Mouse (Mus musculus) lung, adult 2 months (tissue): ENCODE data around the gene Lrrn4cl. TPM values are rescaled to one million over a fixed set of nuclear protein-coding genes. Genes with fewer than 3 reads are reported as not detected.
A peak's percentile ranks its signal among the peaks of the same experiment; 100 is the strongest.
"Not testable (repeated sequence)": the region's sequence is repeated elsewhere in the genome, so short reads cannot be mapped to it uniquely, and the experiment has no call there.

ENCODE experiments used
- DNase-seq: peaks from one replicate; pipeline ENCODE4 v3.0.0; 2022
- H3K4me1 ChIP-seq: fragments of 200-500 bp; 2 replicates; pipeline ENCODE4 v1.6.1; 2011; ENCODE audit warnings: low read length; ENCODE audit not compliant: control insufficient read depth, insufficient read depth
- H3K4me3 ChIP-seq: fragments of 200-500 bp; replicated peaks from 2 replicates; pipeline ENCODE3; 2011; ENCODE audit warnings: low read depth, mild to moderate bottlenecking, control low read depth, low read length; ENCODE audit errors: extremely low read depth
- CTCF ChIP-seq: fragments of 200-500 bp; IDR thresholded peaks from 2 replicates; pipeline ENCODE4 v1.5.1; 2011; ENCODE audit warnings: mild to moderate bottlenecking, low read length, control low read depth; ENCODE audit not compliant: insufficient read depth
- POLR2A ChIP-seq: fragments of 200-500 bp; IDR thresholded peaks from 2 replicates; pipeline ENCODE4 v1.6.1; 2011; ENCODE audit warnings: low read depth, mild to moderate bottlenecking, control low read depth, low read length, borderline replicate concordance; ENCODE audit errors: extremely low read depth
- WGBS: fragments of 180-500 bp; shearing (Covaris S2); methylation state at CpG from one replicate; pipeline ENCODE4 v1.1.7; 2018; 5-methylcytosine and 5-hydroxymethylcytosine counted together
- polyA plus RNA-seq: library from polyadenylated mRNA; depleted of rRNA; stranded (reverse); fragments of >200 nt; gene quantifications from 2 replicates; pipeline ENCODE4 v1.2.3, GENCODE M21; 2012

Lrrn4cl gene
- polyA plus RNA-seq, 1 experiment, result 3.4 TPM

GRCm38 (mm10) chr19:8818801-8819595, 31.6 kb upstream of the Lrrn4cl start, which contains the start of gene Ttc9c:
Gene Ttc9c, minus strand, starts transcription at chr19:8819333.
- H3K4me1 ChIP-seq, result peaks cover 9% of the 10 kb centered on the region
- under 1% methylated on average over 33 of the region's 33 CpGs for WGBS
- TF ChIP-seq POLR2A (peak; percentile 89; the same call in 1 of the 2 replicates), CTCF (no peak)
- peak within 1 kb of the TSS; percentile 97 for H3K4me3 ChIP-seq
- DNase-seq, result peak; percentile 92

- Histone ChIP-seq H3K4me3 (peak within 1 kb of the TSS; percentile 97), H3K4me1 (peaks cover 9% of the 10 kb centered on the region)
- peak; percentile 97 for DNase-seq
- under 1% methylated on average over 82 of the region's 83 CpGs for WGBS
- peak; percentile 95; the same call in 1 of the 2 replicates for TF ChIP-seq POLR2A
- no peak for TF ChIP-seq CTCF
Observed at GRCm38 (mm10) chr19:8819596-8820423, 30.8 kb upstream of the Lrrn4cl start, which contains the start of gene Hnrnpul2. Gene Hnrnpul2, plus strand, starts transcription at chr19:8820010.

- WGBS, result under 1% methylated on average over 45 of the region's 48 CpGs
- DNase-seq, result no peak
- H3K4me3 ChIP-seq, result peak overlapping the region; percentile 97
- peaks cover 9% of the 10 kb centered on the region for H3K4me1 ChIP-seq
- TF ChIP-seq CTCF (no peak), POLR2A (no peak)
Observed at GRCm38 (mm10) chr19:8820424-8820956, 30.1 kb upstream of the Lrrn4cl start.

DNA sequence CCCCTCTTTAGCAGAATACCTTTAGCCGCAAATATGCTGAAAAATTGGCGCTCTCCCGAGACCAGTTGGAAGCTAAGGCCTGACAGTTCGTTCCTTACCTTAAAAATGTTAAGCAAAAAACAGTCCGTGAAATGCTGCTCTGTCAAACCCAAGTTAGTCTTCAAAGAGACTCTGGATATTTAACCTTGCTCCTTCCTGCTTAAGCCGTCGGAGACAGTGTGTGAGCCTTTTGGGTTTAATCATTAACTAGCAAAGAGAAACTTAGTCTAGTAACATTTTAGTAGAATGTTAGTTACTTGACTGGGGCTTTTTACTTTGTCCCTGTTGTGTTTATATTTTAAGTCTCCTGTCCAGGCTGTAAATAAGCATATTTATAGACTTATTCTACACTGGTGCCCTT, 29.4 kb upstream of the Lrrn4cl start:
- 1% methylated on average over 7 of the region's 7 CpGs for WGBS
- TF ChIP-seq POLR2A, result no peak
- TF ChIP-seq CTCF, result no peak
- Histone ChIP-seq H3K4me3 (peak overlapping the region; percentile 97), H3K4me1 (peaks cover 9% of the 10 kb centered on the region)
- DNase-seq, result no peak

DNA sequence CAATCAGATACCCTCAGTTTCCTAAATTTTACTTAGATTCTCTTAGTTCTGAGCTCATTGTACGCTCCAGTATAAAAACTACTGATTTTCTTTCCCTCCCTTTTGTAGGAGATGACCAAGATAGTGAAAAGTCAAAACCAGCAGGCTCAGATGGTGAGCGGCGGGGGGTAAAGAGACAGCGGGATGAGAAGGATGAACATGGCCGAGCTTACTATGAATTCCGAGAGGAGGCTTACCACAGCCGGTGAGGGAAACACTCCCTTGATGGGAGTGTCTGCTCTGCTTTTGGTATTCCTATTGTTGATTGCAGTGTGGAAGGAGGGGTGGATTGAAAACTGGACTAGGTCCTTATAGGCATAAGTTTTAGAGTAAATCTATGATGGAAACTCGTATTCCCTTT, 27.9 kb upstream of the Lrrn4cl start:
- DNase-seq, result no peak
- 52% methylated on average over 8 of the region's 8 CpGs for whole genome bisulfite sequencing
- Histone ChIP-seq H3K4me1 (peaks cover 9% of the 10 kb centered on the region), H3K4me3 (no peak overlapping the region)
- TF ChIP-seq POLR2A, result no peak
- no peak for TF ChIP-seq CTCF

DNA sequence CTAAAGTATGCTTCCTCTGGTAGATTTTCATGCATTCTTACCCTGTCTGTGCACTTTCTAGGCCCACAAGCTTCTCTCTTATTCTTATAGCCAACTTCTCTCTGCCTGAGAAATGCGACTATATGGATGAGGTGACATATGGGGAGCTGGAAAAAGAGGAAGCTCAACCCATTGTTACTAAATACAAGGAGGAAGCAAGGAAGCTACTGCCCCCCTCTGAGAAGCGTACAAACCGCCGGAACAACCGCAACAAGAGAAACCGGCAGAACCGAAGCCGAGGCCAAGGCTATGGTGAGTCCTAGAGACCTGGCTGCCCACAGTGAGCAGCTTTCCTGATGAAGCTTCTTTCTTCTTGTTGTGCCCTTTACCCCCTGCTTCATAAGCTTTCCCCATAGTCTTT, 20.9 kb upstream of the Lrrn4cl start, which contains the start of gene AC129217.1:
Gene AC129217.1 (plus strand): TSS at position 114 of the 400 bp plus-strand sequence.
- DNase-seq, result no peak
- TF ChIP-seq CTCF (no peak), POLR2A (no peak)
- WGBS, result 74% methylated on average over 8 of the region's 8 CpGs
- Histone ChIP-seq H3K4me1 (no peaks in the 10 kb centered on the region), H3K4me3 (no peak within 1 kb of the TSS)

GRCm38 (mm10) chr19:8830664-8831063, 19.9 kb upstream of the Lrrn4cl start:
- DNase-seq, result no peak
- TF ChIP-seq CTCF (no peak), POLR2A (no peak)
- 88% methylated on average over 8 of the region's 8 CpGs for WGBS
- no peaks in the 10 kb centered on the region for H3K4me1 ChIP-seq
- H3K4me3 ChIP-seq, result no peak overlapping the region

- DNase-seq, result no peak
- TF ChIP-seq POLR2A (no peak), CTCF (no peak)
- no peak overlapping the region for H3K4me3 ChIP-seq
- no peaks in the 10 kb centered on the region for H3K4me1 ChIP-seq
- WGBS, result 83% methylated on average over 11 of the region's 11 CpGs
Observed at GRCm38 (mm10) chr19:8831262-8831661, 19.3 kb upstream of the Lrrn4cl start.

DNA sequence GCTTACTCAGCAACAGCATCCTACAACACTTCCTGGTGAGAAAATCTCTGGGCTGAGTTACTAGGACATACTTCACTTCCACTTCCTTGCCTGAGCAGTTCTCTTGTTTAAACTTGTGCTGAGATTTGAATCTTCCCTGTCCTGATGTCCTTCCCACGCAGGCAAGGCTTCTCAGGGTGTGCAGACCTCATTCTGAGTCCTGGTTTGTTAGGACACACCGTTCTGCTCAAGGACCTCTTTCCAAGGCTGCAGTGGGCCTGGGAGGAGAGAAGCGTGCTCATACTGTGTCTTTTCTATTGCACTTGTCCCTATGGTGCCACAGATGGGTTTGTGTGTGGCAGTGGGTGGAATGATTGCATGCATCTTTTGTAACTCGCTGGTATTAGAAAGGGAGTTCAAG, 17.6 kb upstream of the Lrrn4cl start:
- peaks cover under 1% of the 10 kb centered on the region; the same call in 1 of the 2 replicates for H3K4me1 ChIP-seq
- 81% methylated on average over 4 of the region's 4 CpGs for WGBS
- no peak for DNase-seq
- no peak for TF ChIP-seq CTCF
- no peak for TF ChIP-seq POLR2A
- no peak overlapping the region for H3K4me3 ChIP-seq

DNA sequence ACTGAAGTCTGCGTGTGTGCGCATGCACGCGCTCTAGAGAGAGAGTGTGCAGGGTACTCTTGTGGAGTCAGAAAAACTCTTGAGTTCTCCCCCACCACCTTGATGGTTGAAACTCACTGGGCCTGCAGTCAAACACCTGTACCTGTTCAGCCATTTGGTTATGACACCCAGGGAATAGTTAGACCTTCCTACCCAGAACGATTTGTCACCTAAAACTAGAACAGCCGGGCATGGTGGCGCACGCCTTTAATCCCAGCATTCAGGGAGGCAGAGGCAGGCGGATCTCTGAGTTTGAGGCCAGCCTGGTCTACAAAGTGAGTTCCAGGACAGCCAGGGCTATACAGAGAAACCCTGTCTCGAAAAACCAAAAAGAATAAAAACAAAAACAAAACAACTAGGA, 14.2 kb upstream of the Lrrn4cl start:
- DNase-seq, result not testable (repeated sequence)
- WGBS, result 96% methylated on average over 10 of the region's 10 CpGs

More for the DNA sequence above, 14.2 kb upstream of the Lrrn4cl start:
- H3K4me1 ChIP-seq, H3K4me3 ChIP-seq: not testable (repeated sequence)
